Mouse (Mus musculus) erythroblast, adult 5-6 weeks (primary cell): Measurements from ENCODE around the gene Mrpl4. TPM values are rescaled to one million over a fixed set of nuclear protein-coding genes. Genes with fewer than 3 reads are reported as not detected.

Experiments used
- ATAC-seq: replicated peaks from 2 replicates; pipeline ENCODE4 v1.8.0; 2016; ENCODE audit warnings: moderate number of reproducible peaks, mild to moderate bottlenecking, moderate TSS enrichment, inconsistent platforms; ENCODE audit not compliant: poor library complexity, low FRiP score, severe bottlenecking
- total RNA-seq, 2 experiments: library from RNA; stranded (forward) in 1 of 2; stranded (reverse) in 1 of 2; fragments of 150-400 nt in 1 of 2; fragments of 200-764, 138-1000 nt in 1 of 2; gene quantifications; 2 replicates each; pipeline versions ENCODE4 v1.2.3 to v1.2.4; 2015 to 2017; ENCODE audit warnings: low replicate concordance in 2 of 2

Gene Mrpl4
- 7.9 and 19.0 TPM in 2 replicates for total RNA-seq (2015; ENCODE audit: low replicate concordance)
- 6.8 and 11.4 TPM in 2 replicates for total RNA-seq (2017; ENCODE audit: low replicate concordance)

DNA sequence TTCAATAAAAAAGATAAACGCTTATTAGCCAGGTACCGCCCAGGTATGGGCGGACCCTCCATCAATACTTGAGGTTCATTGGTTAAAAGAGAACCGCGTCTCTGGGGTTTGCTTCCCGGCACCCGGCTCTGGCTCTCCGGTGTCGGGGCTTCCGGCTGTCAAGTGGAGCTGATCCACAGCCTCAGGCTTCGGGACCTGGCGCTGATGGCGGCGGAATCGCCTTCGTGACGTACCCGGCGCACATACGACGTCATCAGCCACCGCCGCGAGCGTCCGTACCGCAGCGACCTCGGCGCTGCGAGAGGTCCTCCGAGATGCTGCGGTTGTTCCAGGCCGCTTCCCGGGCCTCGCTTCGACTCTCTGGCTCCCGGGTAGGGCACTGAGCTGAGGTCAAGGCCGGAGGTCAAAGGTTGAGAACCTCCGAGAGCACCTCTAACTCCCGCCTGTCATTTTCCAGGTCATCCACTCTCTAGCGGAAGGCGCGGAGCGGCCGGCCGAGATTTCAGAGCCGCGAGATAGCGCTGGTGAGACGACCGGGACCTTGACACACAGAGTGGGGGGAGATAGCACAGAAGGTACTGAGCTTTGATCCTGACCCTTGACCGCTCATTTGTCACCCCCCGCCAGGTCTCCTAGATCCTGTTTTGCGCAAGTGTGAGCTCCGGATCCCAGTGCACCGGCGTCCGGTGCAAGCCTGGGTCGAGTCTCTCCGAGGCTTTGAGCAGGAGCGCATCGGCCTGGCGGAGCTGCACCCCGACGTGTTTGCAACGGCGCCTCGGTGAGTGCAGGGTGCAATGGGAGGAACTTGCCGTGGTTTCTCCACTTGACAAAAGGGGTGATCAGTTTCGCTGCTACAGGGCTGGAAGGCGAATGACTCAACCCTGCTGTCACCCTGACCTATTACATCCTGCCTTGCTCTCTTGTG, at the start of gene Mrpl4:
Gene Mrpl4 (plus strand): TSS at position 112 of the 925 bp plus-strand sequence.
- ATAC-seq, result peak; percentile 87

DNA sequence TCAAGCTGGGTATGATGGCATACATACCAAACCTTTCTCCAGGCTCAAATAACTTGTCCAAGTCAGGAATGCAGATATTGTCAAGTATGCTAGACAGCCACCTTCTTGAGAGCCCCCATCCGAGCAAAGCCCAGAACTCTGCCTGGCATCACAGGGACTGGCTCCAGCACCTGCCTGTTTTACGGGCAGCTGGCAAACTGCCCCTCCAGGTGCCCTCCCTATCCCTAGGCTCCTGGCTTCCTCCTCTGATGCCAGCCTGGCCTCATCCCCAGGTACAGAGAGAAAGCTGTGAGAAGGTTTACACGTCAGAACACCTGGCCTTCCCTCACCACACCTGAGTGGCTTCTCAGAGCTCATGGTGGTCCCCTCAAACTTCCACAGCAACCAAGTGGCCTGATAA, 45.5 kb upstream of the Mrpl4 start:
- no peak for ATAC-seq

DNA sequence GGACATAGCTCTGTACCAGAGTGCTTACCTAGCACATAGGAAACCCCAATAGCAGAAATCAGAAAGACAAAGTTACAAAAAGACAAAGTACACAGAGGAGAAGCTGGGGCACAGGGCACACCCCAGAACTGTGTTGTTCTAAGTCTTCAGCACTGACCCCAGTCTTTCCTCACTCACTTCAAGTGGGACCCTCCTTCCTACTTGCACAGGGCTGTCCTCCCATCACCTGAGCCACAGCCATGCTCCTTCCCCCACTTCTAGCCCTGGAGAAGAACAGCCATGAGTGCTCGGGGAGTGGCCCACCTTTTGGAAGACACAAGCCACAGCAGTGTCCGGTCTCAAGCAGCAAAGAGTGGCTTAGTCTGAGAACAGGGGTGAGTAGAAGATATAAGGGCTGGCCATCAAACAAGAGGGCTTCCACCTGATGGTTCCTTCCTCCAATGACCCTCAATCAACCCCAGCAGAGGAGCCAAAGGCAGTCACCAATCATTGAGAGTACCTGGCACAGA, 43.1 kb upstream of the Mrpl4 start, which contains the start of gene Dnmt1:
Gene Dnmt1 (minus strand): TSS at position 459 of the 509 bp plus-strand sequence.
- ATAC-seq, result no peak

DNA sequence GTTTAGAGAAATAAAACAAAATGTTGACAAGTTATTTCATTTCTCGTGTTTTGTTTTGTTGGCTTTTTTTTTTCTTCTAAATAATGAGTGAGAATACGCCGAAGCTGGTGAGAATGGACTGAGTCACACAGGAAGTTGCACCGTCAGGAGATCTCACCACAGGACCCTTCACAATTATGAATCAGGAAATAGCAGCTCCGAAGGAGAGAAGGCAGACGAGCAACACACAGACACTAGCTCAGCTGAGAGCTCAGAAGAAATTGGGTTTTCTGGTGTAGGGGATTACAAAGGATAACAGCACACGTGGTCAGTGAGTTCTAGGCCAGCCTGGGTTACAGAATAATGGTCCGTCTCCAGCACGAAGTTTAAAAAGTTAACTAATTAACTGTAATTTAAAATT, 41.0 kb upstream of the Mrpl4 start:
- no peak for ATAC-seq

DNA sequence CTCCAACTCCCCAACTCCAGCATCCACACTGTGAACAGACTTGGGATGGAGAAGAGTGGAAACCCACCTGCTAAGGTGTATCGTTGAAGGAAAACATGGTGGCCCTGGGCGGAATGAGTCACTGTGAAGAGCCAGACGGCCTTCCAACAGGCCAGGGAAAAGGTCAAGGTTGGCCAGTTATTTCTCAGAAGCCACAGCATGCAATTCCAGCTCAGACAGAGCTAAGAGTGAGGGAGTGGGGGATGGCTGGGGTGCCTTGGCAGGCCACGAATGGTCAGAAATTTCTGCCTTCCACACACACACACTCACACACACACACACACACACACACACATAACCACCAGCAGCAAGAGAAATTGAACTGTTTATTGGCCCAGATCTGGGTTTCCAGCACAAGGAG, 36.9 kb upstream of the Mrpl4 start:
- no peak for ATAC-seq

DNA sequence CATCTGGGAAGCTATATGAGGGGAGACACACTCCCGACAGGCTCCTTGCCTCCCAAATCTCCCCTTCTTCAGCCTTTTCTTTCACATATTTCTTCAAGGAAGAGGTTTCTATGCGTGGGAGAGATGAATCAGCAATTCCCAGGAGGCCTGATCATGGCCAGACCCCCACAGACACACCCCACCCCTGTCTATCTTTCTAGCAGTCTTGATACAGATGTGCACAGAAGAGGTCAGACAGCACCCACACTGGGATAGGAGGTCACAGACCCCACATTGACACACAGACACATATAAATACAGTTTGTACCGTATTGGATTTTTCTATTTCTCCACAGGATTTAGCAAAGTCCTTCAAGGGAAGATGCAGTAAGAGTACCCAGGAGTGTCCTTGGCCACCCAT, 36.5 kb upstream of the Mrpl4 start:
- no peak for ATAC-seq

DNA sequence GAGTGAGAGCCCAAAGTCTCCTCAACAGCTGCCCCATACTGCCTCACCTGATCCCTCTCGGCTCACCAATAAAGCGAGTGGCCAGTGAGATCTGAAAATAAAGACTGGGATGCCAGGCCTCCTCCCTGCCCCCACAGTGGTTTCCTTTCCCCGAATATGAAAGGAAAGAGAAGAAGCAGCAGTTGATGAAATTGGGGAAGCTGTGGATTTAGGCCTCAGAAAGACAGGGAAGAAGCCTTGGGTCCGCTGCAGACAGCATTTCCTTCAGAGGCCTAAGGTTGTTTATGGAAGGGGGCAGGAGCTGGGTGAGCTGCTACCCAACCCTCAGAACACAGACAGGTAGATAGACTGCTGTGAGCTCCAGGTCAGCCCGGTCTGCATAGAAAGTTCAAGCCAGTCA, 35.8 kb upstream of the Mrpl4 start:
- ATAC-seq, result no peak

DNA sequence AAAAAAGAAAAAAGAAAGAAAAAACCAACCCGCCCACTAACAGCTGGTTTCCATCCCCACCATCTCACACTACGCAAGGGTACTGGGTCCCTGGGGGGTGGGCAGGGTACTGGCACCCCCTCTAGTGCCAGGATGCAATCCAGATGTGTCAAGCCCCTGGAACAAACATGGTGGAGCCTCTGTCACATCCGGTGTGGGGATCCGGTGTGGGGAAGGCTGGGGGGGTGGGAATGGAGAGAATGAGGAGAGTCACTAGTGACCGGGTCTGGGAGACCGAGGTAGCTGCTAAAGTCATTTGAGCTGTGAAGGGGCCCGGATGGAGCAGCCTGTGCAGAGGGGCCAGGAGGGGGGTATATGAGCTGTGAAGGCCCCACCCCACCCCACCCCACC, 30.8 kb upstream of the Mrpl4 start:
- ATAC-seq, result no peak

DNA sequence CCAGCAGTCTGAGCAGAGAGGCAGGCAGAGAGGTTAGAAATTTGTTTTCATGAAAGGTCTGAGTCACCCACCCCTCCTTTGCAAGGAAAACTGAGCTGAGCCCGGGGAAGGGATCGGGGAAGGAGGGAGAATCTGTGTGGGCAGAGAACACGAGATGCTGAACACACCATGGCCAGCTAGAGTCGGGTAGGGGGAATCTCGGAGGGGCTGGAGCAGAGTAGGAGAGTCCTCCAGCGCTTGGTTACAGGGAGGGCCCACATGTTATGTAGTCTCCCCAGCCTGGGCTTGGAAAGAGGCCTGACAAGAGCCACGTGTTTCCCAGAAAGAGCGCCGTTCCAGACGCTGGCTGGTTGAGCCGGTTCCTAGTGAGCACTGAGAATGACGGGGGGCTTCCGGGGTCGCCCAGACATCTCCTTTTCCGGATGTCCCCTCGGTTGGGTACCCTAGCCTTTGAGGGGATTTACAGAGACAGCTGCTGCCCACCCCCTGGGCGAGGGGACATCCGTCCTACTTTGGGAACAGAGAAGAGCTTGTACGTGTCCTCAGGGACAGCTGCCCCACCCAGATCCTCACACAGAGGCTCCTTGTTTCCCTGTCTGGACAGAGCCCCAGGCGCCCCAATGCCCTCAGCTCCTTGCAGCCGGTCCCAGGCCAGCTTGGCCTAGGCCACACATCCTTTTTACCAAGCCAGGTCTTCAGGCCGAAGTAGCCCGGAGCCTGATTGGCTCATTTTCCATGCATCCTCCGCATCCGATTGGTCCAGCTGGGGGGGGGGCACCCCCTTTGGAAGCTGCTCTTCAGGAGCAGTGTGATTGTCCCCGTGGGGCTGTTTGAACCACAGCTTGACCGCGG, 30.2 kb upstream of the Mrpl4 start:
- no peak for ATAC-seq

DNA sequence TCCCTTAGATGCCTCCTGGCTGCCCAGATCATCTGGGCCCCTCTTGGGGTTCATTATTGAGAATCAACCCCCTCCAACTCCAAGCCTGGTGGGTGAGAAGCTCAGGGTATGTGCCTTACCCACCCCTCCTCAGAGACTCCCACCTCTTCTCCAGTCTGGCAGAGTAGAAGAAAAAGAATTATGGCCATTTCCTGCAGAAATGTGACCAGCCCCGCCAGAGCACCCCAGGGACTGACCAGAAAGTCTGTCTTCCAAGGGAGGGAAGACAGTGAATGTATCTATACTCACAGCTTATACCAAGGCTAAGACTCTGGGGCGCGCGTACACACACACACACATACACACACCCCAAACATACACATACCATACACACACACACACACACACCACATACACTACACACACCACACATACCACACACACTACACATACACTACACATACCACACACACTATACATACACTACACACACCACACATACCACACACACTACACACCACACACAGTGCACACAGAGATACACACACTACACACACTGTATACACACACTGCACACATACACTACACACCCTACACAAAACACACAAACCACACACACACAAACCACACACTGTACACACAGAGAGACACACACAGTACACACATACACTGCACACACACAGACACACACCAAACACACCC, 29.4 kb upstream of the Mrpl4 start:
- ATAC-seq, result no peak

DNA sequence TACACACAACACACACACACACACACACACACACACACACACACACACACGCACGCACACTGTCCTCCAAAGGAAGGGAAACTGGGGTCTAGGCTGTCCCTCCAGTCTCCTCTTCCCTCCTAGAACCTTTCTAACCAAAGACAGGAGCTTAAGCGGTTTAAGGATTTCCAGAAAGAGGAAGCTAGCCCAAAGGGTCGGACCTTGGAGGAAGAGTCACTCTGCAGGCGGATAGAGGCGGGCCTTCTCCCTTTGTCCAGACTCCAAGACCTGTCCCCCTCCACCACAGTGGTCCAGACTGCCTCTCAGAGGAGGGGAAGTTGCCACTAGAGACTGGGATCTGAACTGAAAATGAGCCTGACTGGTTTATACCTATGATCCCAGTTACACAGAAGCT, 28.9 kb upstream of the Mrpl4 start:
- no peak for ATAC-seq

DNA sequence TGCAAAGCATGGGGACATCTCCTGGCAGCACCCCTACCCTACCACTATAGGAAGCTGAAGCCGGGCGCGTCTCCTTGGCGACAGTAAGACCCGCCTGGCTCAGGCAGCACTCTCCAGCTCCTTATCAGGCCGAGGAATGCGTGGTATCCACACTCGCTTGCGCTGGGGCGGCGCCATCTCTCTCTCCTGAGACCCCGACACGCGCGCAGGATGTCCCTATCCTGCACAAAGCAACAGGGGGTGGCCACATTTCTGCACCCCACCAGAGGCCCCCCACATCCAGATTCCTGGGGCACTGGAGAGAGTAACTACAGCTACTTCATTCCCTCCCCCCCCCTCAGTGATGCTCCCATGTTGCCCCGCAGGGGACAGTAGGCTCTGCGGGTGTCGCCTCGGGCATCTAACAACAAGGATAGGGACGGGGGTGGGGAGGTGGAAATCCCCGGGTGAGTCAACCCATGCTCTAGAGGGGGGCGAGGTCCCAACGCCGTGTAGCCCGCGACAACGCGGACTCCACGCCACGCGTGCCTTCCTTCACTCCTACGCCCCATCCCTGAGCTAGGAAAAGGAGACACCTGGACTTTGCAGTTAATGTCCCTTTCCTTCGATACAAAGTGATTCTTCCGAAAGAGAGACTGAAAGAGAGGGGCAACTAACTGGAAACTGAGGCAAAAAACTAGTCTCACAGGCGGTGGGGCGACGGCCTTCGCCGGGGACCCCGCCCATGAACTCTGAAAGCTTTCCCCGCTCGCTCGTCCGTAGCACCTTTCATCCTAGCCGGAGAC, 26.9 kb upstream of the Mrpl4 start:
- ATAC-seq, result 0 out of 2 replicates have a peak, but pooled peaks have one; percentile 33

DNA sequence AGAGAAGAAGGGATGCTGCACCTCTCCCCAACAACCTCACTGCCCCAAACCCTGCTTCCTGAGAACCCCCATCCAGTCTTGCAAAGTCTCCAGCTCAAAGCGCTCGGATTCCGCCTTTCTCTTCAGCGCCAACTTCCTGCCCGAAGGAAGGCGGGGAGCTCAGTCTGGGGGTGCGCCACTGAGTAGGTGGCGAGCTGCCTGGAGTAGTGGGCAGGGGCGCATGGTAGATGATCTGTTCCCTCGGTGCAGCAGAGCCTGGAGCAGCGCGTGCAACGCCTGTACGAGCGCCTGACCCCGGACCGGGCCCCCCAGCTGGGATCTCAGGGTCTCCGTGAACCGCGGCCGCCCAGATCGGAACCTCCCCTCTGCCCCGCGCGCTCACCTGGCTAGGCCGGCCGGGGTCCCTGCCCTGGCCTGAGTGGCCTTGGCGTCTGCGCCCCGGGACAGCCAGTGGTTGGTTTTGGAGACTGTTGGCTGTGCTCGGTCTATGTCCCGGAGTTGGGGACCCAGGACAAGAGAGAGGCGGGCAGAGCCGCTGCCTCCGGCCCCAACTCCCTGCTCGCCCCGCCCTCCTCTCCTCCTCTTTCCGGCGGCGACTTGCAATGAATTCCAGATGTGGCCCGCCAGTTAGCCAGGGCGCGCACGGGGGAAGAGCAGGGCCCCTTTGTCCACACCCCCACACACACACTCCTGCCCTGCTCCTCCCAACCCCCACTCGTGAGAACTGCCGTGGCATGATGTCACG, 26.1 kb upstream of the Mrpl4 start, which contains the start of gene S1pr2:
Gene S1pr2 (minus strand): TSS at position 566 of the 745 bp plus-strand sequence.
- ATAC-seq, result peak; percentile 16; the same call in 1 of the 2 replicates

DNA sequence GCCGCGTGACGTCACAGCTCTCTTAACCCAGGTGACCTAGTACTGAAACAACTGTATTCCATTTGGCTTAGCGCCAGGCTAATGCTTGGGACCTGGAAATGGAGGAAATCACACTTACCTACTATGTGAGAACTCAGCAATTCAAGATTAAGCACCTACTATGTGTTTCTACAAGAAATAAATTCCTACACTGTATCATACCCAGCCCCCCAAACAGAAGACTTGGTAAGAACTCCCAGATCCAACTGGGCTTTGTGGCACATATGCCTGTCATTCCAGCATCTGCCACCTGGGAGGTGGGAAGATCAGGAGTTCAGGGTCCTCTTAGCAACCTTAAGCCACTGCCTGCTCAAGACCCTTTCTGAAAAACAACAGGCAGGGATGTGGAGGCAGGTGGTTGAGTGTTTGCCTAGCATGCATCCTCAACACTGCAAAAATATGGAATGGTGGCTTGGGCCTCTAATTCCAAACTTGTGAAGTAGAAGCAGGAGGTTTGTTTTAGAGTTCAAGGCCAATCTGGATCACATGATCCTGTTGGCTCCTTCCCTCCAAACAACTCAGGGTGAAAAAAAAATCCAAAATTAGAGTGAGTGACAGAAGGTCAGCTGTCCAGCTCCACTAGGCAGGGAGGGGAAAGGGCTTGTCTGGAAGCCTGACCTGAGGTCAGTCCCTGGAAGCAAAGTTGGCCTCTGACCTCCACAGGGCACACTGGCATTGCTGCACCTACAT, 25.4 kb upstream of the Mrpl4 start:
- ATAC-seq, result no peak

DNA sequence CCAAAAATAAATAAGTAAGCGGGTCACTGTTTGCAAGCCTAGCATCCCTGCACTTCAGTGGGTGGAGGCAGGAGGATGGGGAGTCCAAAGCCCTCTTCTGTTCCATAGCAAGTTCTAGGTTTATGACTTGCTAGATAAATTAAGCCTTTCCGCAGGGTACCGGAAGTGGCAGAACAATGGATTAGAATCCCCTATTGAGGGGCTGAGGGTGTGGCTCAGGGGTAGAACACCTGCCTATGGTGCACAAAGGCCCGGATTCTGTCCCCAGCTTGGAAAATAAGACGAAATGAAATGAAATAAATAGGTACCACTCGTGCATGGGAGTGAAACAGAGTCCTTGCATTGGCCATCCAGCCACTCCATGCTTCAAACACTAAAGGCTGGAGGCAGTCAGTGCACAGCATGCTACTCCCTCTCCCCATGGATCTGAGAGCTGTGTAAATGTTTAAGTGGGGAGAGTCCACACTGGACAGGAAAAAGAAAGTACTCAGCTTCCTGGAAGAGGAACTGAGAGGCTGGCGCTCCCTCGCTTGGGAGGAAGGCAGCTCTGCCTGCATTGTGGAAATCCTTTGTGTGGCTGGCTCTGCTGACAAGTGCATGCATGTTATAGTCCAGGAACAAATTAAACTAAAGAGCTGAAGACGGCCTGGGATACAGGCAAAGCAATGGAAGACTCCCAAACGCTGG, 24.0 kb upstream of the Mrpl4 start:
- ATAC-seq, result no peak

DNA sequence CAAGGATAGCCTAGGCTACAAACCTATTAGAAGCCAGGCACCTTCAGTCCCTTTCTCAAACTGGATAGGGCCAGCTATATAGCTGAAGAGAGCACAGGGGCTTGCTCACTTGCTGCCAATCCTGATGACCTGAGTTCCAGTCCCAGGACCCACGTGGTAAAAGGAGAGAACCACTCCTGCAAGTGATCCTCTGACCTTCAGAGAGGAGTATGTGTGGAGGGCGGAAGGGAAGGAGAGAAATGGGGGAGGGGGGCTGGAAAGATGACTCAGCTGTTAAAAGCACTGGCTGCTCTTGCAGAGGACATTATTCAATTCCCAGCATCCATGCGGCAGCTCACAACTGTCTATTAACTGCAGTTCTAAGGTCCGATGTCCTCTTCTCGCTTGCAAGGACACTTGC, 23.4 kb upstream of the Mrpl4 start:
- ATAC-seq, result no peak

DNA sequence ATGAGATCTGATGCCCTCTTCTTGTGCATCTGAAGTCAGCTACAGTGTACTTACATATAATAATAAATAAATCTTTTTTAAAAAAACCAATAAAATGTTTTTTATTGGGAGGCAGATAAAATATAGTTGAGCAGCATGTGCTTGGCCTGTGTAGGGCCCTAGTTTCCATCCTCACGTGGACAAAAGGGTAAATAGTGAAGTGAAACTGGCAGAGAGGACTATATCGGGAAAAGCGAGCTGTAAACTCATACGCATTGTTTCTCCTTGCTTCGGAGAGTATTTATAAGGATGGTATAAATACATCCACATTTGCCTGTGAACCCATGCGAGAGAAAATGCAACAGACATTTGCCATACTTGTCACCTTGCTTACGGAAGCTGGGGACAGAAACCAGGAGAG, 22.8 kb upstream of the Mrpl4 start:
- no peak for ATAC-seq
